Mouse (Mus musculus): ENCODE results near the gene Rps27l. TPM values are rescaled to one million over a fixed set of nuclear protein-coding genes. Genes with fewer than 3 reads are reported as not detected.

The Rps27l gene
- polyA plus RNA-seq (2015; fragmentation: Nextera tagmentation; extraction: Ambion mirVana), result 238 and 269 TPM in 2 replicates

GRCm38 (mm10) chr9:66945647-66946641, at the start of gene Rps27l:
TSS of gene Rps27l (plus strand) at chr9:66946086.

GRCm38 (mm10) chr9:66919382-66919971, 26.4 kb upstream of the Rps27l start, which contains the start of gene Rab8b:
TSS of gene Rab8b (minus strand) at chr9:66919687.

GRCm38 (mm10) chr9:66975239-66975645, 29.4 kb downstream of the Rps27l start, which contains the start of gene Lactb:
TSS of gene Lactb (minus strand) at chr9:66975484.

Other genes with a start within 250 kb of the Rps27l start
- gene Car12, start 232.4 kb upstream of the Rps27l start, polyA plus RNA-seq (2015; fragmentation: Nextera tagmentation; extraction: Ambion mirVana), result 1.1 and 1.6 TPM in 2 replicates
- gene Aph1b, start 150.6 kb upstream of the Rps27l start, polyA plus RNA-seq (2015; fragmentation: Nextera tagmentation; extraction: Ambion mirVana), result 13.8 and 14.3 TPM in 2 replicates
- gene Gm10647, start 149.0 kb upstream of the Rps27l start, polyA plus RNA-seq (2015; fragmentation: Nextera tagmentation; extraction: Ambion mirVana), result 0.36 and 0.61 TPM in 2 replicates
- 5.6 and 6.3 TPM in 2 replicates for gene Aph1c, start 111.4 kb upstream of the Rps27l start, polyA plus RNA-seq (2015; fragmentation: Nextera tagmentation; extraction: Ambion mirVana)
- gene Rab8b, start 26.4 kb upstream of the Rps27l start, polyA plus RNA-seq (2015; fragmentation: Nextera tagmentation; extraction: Ambion mirVana), result 23.5 and 26.0 TPM in 2 replicates
- 19.0 and 20.7 TPM in 2 replicates for gene Lactb, start 29.4 kb downstream of the Rps27l start, polyA plus RNA-seq (2015; fragmentation: Nextera tagmentation; extraction: Ambion mirVana)
- gene Tpm1, start 103.3 kb downstream of the Rps27l start, polyA plus RNA-seq (2015; fragmentation: Nextera tagmentation; extraction: Ambion mirVana), result 201 and 227 TPM in 2 replicates